Mouse (Mus musculus): Measurements from ENCODE around the gene Klhl23.

Klhl23 gene

GRCm38 (mm10) chr2:69837244-69837967 lies 15.7 kb downstream of the Klhl23 start:
- no peak for DNase-seq

GRCm38 (mm10) chr2:69837996-69838395 lies 16.3 kb downstream of the Klhl23 start:
- DNase-seq, result no peak

- no peak for DNase-seq
Observed at GRCm38 (mm10) chr2:69838707-69839106, 17.0 kb downstream of the Klhl23 start.

GRCm38 (mm10) chr2:69840261-69840660 lies 18.5 kb downstream of the Klhl23 start:
- DNase-seq, result no peak

- no peak for DNase-seq
Observed at GRCm38 (mm10) chr2:69849215-69849614, 27.5 kb downstream of the Klhl23 start.

GRCm38 (mm10) chr2:69851427-69852058 lies 29.8 kb downstream of the Klhl23 start:
- DNase-seq, result no peak

GRCm38 (mm10) chr2:69856392-69856791 lies 34.6 kb downstream of the Klhl23 start:
- no peak for DNase-seq

GRCm38 (mm10) chr2:69857882-69858281 lies 36.1 kb downstream of the Klhl23 start:
- DNase-seq, result no peak

GRCm38 (mm10) chr2:69860972-69861452 lies 39.3 kb downstream of the Klhl23 start:
- peak; percentile 26 to 31 for DNase-seq

GRCm38 (mm10) chr2:69861485-69862091 lies 39.8 kb downstream of the Klhl23 start, which contains the start of gene Ssb:
Gene Ssb, plus strand, starts transcription at chr2:69861562.
- DNase-seq, result peak; percentile 86 to 93

GRCm38 (mm10) chr2:69862117-69862657 lies 40.4 kb downstream of the Klhl23 start:
- no peak for DNase-seq

GRCm38 (mm10) chr2:69883990-69884391 lies 62.2 kb downstream of the Klhl23 start:
- peak in 1 of 2 experiments; percentile 6 for DNase-seq

GRCm38 (mm10) chr2:69884581-69884980 lies 62.8 kb downstream of the Klhl23 start:
- no peak for DNase-seq

GRCm38 (mm10) chr2:69885050-69885449 lies 63.3 kb downstream of the Klhl23 start:
- no peak for DNase-seq

- DNase-seq, result peak; percentile 80 to 90
Observed at GRCm38 (mm10) chr2:69885451-69886305, 63.9 kb downstream of the Klhl23 start, which contains the start of gene Mettl5. Gene Mettl5, minus strand, starts transcription at chr2:69885615.
